Mouse (Mus musculus) heart, embryonic 14.5 days (tissue): ENCODE measurements around the gene Alg9. TPM values are rescaled to one million over a fixed set of nuclear protein-coding genes. Genes with fewer than 3 reads are reported as not detected.
A peak's percentile ranks its signal among the peaks of the same experiment; 100 is the strongest.

Experiments
- ATAC-seq: fragments of 200-750 bp; cut with Nextera tagmentation; 2 replicates; pipeline ENCODE4 v1.8.0; 2017; ENCODE audit warnings: low read depth, moderate TSS enrichment; ENCODE audit not compliant: insufficient number of reproducible peaks, insufficient read depth, low FRiP score
- H3K27ac ChIP-seq, 2 experiments: fragments of 200-500 bp in 1 of 2; fragments of 300-500 bp in 1 of 2; sonication (generic) in 1 of 2; replicated peaks in 1 of 2; 2 replicates each; pipeline ENCODE4 v1.5.1; 2012 to 2014; ENCODE audit warnings: low read depth in 2 of 2, low read length in 2 of 2, control low read depth in 1 of 2, mild to moderate bottlenecking in 1 of 2, mixed read lengths in 1 of 2; ENCODE audit not compliant: control insufficient read depth in 1 of 2, insufficient read depth in 1 of 2
- H3K27me3 ChIP-seq: fragments of 300-500 bp; sonication (generic); 2 replicates; pipeline ENCODE4 v1.6.1; 2014; ENCODE audit warnings: mild to moderate bottlenecking, low read length, control low read depth; ENCODE audit not compliant: control insufficient read depth, insufficient read depth
- H3K36me3 ChIP-seq: fragments of 300-500 bp; sonication (generic); 2 replicates; pipeline ENCODE4 v1.6.1; 2014; ENCODE audit warnings: mild to moderate bottlenecking, control low read depth, low read length, mixed read lengths; ENCODE audit not compliant: control insufficient read depth, insufficient read depth
- H3K4me1 ChIP-seq, 2 experiments: fragments of 200-500 bp in 1 of 2; fragments of 300-500 bp in 1 of 2; sonication (generic) in 1 of 2; 2 replicates each; pipeline ENCODE4 v1.6.1; 2012 to 2014; ENCODE audit warnings: low read length in 2 of 2, control low read depth in 1 of 2, mixed read lengths in 1 of 2; ENCODE audit not compliant: control insufficient read depth in 2 of 2, insufficient read depth in 2 of 2
- H3K4me2 ChIP-seq: fragments of 300-500 bp; sonication (generic); 2 replicates; pipeline ENCODE4 v1.6.1; 2014; ENCODE audit warnings: mild to moderate bottlenecking, low read length
- H3K4me3 ChIP-seq, 2 experiments: fragments of 200-500 bp in 1 of 2; fragments of 300-500 bp in 1 of 2; sonication (generic) in 1 of 2; 2 replicates each; pipeline ENCODE4 v1.5.1; 2012 to 2014; ENCODE audit warnings: low read length in 2 of 2, mild to moderate bottlenecking in 2 of 2, control low read depth in 1 of 2, low read depth in 1 of 2, moderate library complexity in 1 of 2; ENCODE audit not compliant: control insufficient read depth in 1 of 2, insufficient read depth in 1 of 2
- H3K9ac ChIP-seq: fragments of 300-500 bp; sonication (generic); 2 replicates; pipeline ENCODE4 v1.6.1; 2014; ENCODE audit warnings: mild to moderate bottlenecking, low read length
- H3K9me3 ChIP-seq: fragments of 300-500 bp; sonication (generic); 2 replicates; pipeline ENCODE4 v1.6.1; 2016; ENCODE audit warnings: low read length, control low read depth; ENCODE audit not compliant: control insufficient read depth
- WGBS: fragments of 180-500 bp; shearing (Covaris S2); extraction: QIAGEN DNeasy Blood & Tissue Kit; methylation state at CpG from one replicate; pipeline ENCODE4 v1.1.7; 2014; 5-methylcytosine and 5-hydroxymethylcytosine counted together
- polyA plus RNA-seq: library from polyadenylated mRNA; unstranded; fragments of >200 nt; fragmentation: Nextera tagmentation; extraction: Ambion mirVana; gene quantifications from 2 replicates; pipeline ENCODE4 v1.2.1, GENCODE M21; 2014

Alg9 gene
- polyA plus RNA-seq, 1 experiment from 2014 or later, result 31.5 TPM

DNA sequence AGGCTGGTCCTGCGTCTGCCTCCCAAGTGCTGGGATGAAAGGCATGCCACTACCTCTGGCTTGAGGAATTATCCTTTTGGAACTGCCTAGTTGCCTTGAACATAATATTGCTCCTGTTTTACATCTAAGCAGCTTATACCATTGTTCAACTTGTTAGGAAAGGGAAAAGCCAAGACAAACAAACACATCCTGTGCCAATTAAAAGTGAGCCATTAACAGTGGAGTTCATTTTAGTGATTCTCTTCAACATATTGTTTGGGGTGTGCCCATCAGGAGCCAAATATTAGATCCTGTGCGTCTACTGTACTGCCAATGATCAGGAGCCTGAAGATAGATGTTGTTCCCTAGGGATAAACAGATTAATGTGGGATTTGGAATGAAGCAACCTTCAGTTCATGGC, 107.4 kb downstream of the Alg9 start:
- no peaks in the 10 kb centered on the region for H3K27me3 ChIP-seq
- no peak overlapping the region for H3K27ac ChIP-seq
- peaks cover 58% of the 10 kb centered on the region for H3K36me3 ChIP-seq
- H3K4me2 ChIP-seq, result no peak overlapping the region
- ATAC-seq, result no peak
- H3K4me3 ChIP-seq, result no peak overlapping the region
- no peak overlapping the region for H3K9ac ChIP-seq
- 93% methylated on average over 2 of the region's 2 CpGs for WGBS
- no peaks in the 10 kb centered on the region for H3K9me3 ChIP-seq
- peaks cover 8 to 22% of the 10 kb centered on the region in 2 experiments for H3K4me1 ChIP-seq

DNA sequence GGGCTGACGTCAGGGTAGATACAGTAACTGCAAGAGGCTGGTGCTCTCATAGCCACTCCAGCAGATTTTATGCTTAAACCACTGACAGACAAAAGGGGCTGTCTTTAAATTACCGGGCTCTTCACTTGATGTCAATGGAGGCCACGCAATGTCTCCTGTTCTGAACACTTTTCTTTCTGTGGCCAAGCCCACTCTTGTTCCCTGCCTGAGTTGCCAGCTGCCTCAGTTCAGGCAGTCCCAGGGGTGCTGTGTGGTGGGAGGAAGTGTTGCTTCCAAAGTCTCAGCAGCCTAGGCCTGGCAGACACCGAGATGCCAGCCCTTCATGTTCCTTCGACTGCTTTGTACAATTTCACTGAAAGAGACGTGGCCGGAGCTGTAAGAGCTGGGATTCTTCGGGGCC, 109.3 kb downstream of the Alg9 start:
- no peak overlapping the region for H3K4me2 ChIP-seq
- H3K27ac ChIP-seq, result peak overlapping the region in 1 of 2 experiments; percentile 53; a peak in 1 of 4 replicates
- peaks cover 41% of the 10 kb centered on the region for H3K36me3 ChIP-seq

DNA sequence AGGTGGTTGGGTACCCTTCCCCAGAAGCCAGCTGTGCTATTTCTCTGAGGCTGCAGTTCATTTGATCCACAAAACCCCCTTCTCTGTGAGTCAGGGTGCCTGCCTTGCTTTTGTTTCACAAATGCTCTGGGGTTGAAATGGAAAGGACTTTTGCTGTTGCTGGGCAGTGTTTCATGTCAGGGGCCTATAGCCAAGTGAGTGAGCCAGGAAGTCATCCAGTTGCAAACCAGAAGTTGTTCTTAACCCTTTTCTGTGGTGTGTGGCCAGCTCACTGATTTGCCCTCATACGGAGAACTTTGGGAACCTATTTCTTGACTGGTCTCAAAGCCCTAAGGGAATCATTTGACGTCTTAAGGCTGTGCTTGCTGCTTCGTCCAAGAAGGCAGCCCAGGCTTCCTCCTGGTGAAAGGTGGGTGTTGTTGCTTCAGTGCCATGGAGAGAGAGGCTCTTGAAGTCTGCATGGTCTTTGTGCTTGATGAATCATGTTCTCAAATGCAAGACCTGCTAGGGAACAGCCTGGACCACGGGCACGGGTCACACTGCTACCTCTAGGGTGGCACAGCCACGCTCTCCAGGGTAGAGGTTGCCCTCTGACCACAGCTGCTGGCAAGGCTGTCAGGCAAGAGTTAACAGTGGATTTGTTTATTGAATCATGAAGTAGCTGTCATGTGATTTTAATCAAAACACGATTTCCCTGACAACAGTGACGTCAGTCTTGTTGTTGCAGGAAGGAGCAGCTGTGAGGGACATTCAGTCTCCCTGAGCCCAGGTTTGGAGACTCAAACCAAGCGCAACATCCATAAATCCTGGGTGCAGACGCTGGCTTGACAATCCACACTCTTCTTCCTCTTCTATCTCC, 110.2 kb downstream of the Alg9 start:
- H3K27ac ChIP-seq, result peak overlapping the region in 1 of 2 experiments; percentile 53; a peak in 3 of 4 replicates
- H3K36me3 ChIP-seq, result peaks cover 34% of the 10 kb centered on the region
- H3K4me2 ChIP-seq, result no peak overlapping the region
- H3K9ac ChIP-seq, result no peak overlapping the region
- H3K4me1 ChIP-seq, result peaks cover 15 to 29% of the 10 kb centered on the region in 2 experiments
- no peak for ATAC-seq
- 69% methylated on average over 10 of the region's 10 CpGs for WGBS
- H3K9me3 ChIP-seq, result no peaks in the 10 kb centered on the region
- no peak overlapping the region for H3K4me3 ChIP-seq
- H3K27me3 ChIP-seq, result no peaks in the 10 kb centered on the region

More for the DNA sequence above, 109.3 kb downstream of the Alg9 start:
- WGBS, result 82% methylated on average over 8 of the region's 8 CpGs
- no peak for ATAC-seq
- H3K9me3 ChIP-seq, result no peaks in the 10 kb centered on the region
- no peak overlapping the region for H3K4me3 ChIP-seq
- peaks cover 15 to 29% of the 10 kb centered on the region in 2 experiments for H3K4me1 ChIP-seq
- H3K27me3 ChIP-seq, result no peaks in the 10 kb centered on the region
- no peak overlapping the region for H3K9ac ChIP-seq

DNA sequence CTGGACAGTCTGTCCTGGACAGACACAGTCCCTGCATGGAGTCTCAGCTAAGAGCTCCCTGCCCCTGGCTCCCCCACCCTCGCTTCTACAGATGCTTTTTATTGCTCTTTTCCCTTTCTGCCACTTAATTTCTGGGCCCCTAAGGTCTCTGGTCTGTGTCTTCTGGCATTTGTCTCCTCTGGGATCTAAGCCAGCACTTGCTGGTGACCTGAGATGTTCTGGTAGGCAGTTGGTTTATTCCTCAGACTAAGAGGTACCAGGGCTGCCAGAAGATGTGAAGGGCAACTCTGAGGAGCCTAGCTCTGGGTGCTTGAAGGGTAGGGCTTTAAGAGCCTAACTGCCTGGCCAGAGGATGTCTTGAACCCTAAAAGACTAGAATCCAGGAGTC, 110.8 kb downstream of the Alg9 start:
- H3K27ac ChIP-seq, result 0 out of 4 replicates have a peak overlapping the region, but pooled peaks of 1 of the 2 experiments have one; percentile 4
- 59% methylated on average over 1 of the region's 1 CpGs for WGBS
- H3K4me2 ChIP-seq, result no peak overlapping the region
- H3K9me3 ChIP-seq, result no peaks in the 10 kb centered on the region
- H3K36me3 ChIP-seq, result peaks cover 29% of the 10 kb centered on the region
- ATAC-seq, result no peak
- H3K4me3 ChIP-seq, result no peak overlapping the region
- H3K27me3 ChIP-seq, result no peaks in the 10 kb centered on the region
- H3K9ac ChIP-seq, result no peak overlapping the region
- peaks cover 15 to 29% of the 10 kb centered on the region in 2 experiments for H3K4me1 ChIP-seq

DNA sequence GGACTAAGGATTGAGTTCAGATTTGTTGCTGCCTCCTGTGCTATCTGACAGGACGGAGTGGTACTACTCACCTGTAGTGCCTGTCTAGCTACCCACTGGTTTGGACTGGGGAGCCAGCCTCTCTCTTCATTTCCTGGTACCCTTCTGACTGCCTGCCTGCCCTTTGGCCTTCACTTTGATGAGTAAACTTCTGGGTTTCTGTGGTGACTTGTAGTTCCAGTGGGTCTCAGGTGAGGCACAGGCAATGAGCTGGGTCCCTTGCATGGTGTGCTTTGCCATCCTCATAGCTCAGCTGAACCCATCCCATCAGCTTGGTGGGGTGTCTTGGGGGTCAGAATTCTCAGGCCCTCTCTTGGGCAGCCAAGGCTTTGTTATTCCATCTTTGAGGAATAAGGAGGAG, 112.1 kb downstream of the Alg9 start:
- Histone ChIP-seq H3K27ac (0 out of 4 replicates have a peak overlapping the region, but pooled peaks of 1 of the 2 experiments have one; percentile 11), H3K36me3 (peaks cover 29% of the 10 kb centered on the region), H3K9ac (no peak overlapping the region), H3K4me1 (peaks cover 15 to 29% of the 10 kb centered on the region in 2 experiments), H3K27me3 (no peaks in the 10 kb centered on the region), H3K9me3 (no peaks in the 10 kb centered on the region), H3K4me2 (no peak overlapping the region), H3K4me3 (no peak overlapping the region)
- ATAC-seq, result no peak
- WGBS, result 100% methylated on average over 1 of the region's 1 CpGs

DNA sequence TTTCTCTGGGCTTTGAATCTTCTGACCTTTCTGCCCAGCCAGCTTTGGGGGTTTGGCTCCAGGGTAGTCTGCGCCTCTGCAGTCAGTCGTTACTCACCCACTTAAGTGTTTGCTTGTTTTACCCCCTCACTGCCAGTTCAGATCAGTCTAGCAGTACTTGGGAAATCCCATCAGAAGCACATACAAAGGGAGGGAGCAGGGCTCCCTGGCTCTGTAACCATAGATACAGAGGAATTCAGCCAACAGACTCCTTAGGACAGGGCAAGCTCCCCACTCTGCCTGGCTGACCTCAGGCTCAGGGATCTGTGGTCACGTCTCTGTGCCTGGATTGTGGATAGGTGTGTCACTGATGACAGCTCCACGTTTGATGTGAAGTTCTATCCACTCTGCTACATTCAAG, 112.5 kb downstream of the Alg9 start:
- Histone ChIP-seq H3K9me3 (no peaks in the 10 kb centered on the region), H3K9ac (no peak overlapping the region), H3K27me3 (no peaks in the 10 kb centered on the region), H3K27ac (0 out of 4 replicates have a peak overlapping the region, but pooled peaks of 1 of the 2 experiments have one; percentile 11), H3K36me3 (peaks cover 25% of the 10 kb centered on the region), H3K4me2 (no peak overlapping the region), H3K4me1 (peaks cover 15 to 29% of the 10 kb centered on the region in 2 experiments), H3K4me3 (no peak overlapping the region)
- 0 out of 2 replicates have a peak, but pooled peaks have one; percentile 35 for ATAC-seq
- 24% methylated on average over 4 of the region's 4 CpGs for WGBS

DNA sequence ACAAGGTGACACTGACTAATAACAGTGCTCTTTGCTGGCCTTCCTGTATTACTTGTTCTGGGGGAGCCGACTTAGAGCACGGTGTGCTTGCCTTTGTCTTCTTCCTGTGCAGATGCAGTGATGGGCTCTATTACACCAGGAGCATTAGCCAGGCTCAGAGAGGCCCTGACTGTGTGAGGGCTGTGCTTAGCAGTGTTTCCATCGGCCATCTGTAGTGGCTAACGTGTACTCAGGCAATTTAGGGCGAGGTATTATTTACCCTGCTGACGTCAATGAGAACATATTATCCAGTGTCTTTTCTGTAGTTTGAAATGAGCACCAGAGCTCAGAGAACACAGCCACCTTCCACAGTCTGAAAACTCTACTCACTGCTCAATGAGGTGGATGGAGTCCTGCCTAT, 114.4 kb downstream of the Alg9 start:
- 50% methylated on average over 6 of the region's 6 CpGs for WGBS

More for the DNA sequence above, 114.4 kb downstream of the Alg9 start:
- no peak for ATAC-seq
- H3K4me3 ChIP-seq, result no peak overlapping the region
- peak overlapping the region in 1 of 2 experiments; percentile 19; a peak in 1 of 4 replicates for H3K27ac ChIP-seq
- no peaks in the 10 kb centered on the region for H3K9me3 ChIP-seq
- no peak overlapping the region for H3K4me2 ChIP-seq
- peaks cover 30% of the 10 kb centered on the region for H3K36me3 ChIP-seq
- peaks cover 15 to 33% of the 10 kb centered on the region in 2 experiments for H3K4me1 ChIP-seq
- no peak overlapping the region for H3K9ac ChIP-seq
- no peaks in the 10 kb centered on the region for H3K27me3 ChIP-seq
